Mouse (Mus musculus): Measurements from ENCODE around the gene Prlh. TPM values are rescaled to one million over a fixed set of nuclear protein-coding genes. Genes with fewer than 3 reads are reported as not detected.

The Prlh gene
- polyA plus RNA-seq, 1 experiment from 2014 or later, result not detected

DNA sequence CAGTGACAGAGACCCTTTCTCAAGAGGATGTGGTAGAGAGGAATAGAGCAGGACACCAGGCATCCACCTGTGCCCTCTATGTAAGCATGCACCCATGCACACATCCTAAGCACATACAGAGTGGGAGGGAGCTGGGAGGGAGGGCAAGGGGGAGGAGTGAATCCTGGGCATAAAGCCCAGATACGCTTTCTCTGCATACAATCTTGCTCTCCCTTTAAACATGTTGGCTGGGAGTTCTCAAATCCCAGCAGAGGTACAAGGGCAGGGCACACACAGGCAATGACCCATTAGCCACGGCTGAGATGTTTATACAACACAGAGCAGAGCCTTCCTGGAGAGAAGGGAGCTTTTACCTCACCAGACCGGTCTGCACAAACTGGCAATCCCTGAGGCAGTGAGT is 10.1 kb downstream of the Prlh start:
- Histone ChIP-seq H3K4me1 (ENCODE audit: control insufficient read depth, insufficient read depth, low read length) (peaks cover 16% of the 10 kb centered on the region), H3K9me3 (ENCODE audit: control insufficient read depth, low read depth, low read length) (no peaks in the 10 kb centered on the region), H3K4me2 (replicated peaks; ENCODE audit: low read depth, low read length) (no peak overlapping the region), H3K9ac (replicated peaks; ENCODE audit: low read depth, low read length) (no peak overlapping the region), H3K4me3 (ENCODE audit: low read depth, low read length) (no peak overlapping the region), H3K27ac (ENCODE audit: low read length) (no peak overlapping the region), H3K27me3 (ENCODE audit: control insufficient read depth, insufficient read depth, low read length) (no peaks in the 10 kb centered on the region), H3K36me3 (ENCODE audit: control insufficient read depth, insufficient read depth, low read length) (no peaks in the 10 kb centered on the region)
- ATAC-seq (ENCODE audit: insufficient number of reproducible peaks, insufficient read depth, low FRiP score, low read depth), result peak; percentile 77
- WGBS, result 3% methylated on average over 3 of the region's 3 CpGs

- Histone ChIP-seq H3K27ac (ENCODE audit: low read length) (no peak overlapping the region), H3K36me3 (ENCODE audit: control insufficient read depth, insufficient read depth, low read length) (no peaks in the 10 kb centered on the region), H3K9ac (replicated peaks; ENCODE audit: low read depth, low read length) (no peak overlapping the region), H3K27me3 (ENCODE audit: control insufficient read depth, insufficient read depth, low read length) (no peaks in the 10 kb centered on the region), H3K9me3 (ENCODE audit: control insufficient read depth, low read depth, low read length) (no peaks in the 10 kb centered on the region), H3K4me1 (ENCODE audit: control insufficient read depth, insufficient read depth, low read length) (peaks cover 14% of the 10 kb centered on the region), H3K4me3 (ENCODE audit: low read depth, low read length) (no peak overlapping the region), H3K4me2 (replicated peaks; ENCODE audit: low read depth, low read length) (no peak overlapping the region)
- WGBS, result 63% methylated on average over 7 of the region's 7 CpGs
- no peak for ATAC-seq (ENCODE audit: insufficient number of reproducible peaks, insufficient read depth, low FRiP score, low read depth)
Observed at GRCm38 (mm10) chr1:90967583-90967982, 14.7 kb downstream of the Prlh start.

DNA sequence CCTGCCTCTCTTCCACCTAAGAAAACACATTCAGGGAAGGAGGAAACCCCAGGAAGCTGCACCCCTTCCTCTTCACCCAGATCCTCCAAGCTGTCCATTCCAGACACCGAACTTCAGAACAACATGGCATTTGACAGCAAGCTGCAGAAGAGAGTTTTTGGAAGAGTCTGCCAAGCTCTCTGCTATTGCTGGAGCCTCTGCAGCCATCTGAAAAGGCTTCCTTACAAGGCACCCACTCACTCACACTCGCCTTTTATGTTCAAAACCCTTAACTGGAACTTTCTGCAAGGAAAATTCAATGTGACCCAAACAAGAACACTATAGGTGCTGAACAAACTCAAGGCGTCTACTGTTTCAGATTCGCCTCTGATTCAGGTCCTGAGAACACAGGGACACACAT is 15.7 kb downstream of the Prlh start:
- H3K4me1 ChIP-seq (ENCODE audit: control insufficient read depth, insufficient read depth, low read length), result peaks cover 14% of the 10 kb centered on the region; the same call in 1 of the 2 replicates
- no peak overlapping the region for H3K27ac ChIP-seq (ENCODE audit: low read length)
- peak overlapping the region; percentile 22; the same call in 1 of the 2 replicates for H3K4me2 ChIP-seq (replicated peaks; ENCODE audit: low read depth, low read length)
- H3K9me3 ChIP-seq (ENCODE audit: control insufficient read depth, low read depth, low read length), result no peaks in the 10 kb centered on the region
- no peak overlapping the region for H3K9ac ChIP-seq (replicated peaks; ENCODE audit: low read depth, low read length)
- H3K27me3 ChIP-seq (ENCODE audit: control insufficient read depth, insufficient read depth, low read length), result no peaks in the 10 kb centered on the region
- 77% methylated on average over 4 of the region's 4 CpGs for WGBS
- no peak overlapping the region for H3K4me3 ChIP-seq (ENCODE audit: low read depth, low read length)
- H3K36me3 ChIP-seq (ENCODE audit: control insufficient read depth, insufficient read depth, low read length), result no peaks in the 10 kb centered on the region
- ATAC-seq (ENCODE audit: insufficient number of reproducible peaks, insufficient read depth, low FRiP score, low read depth), result no peak

GRCm38 (mm10) chr1:90969347-90969784 is 16.5 kb downstream of the Prlh start, which contains the start of gene Rab17:
TSS of gene Rab17 (minus strand) at chr1:90969661.
- ATAC-seq (ENCODE audit: insufficient number of reproducible peaks, insufficient read depth, low FRiP score, low read depth), result peak; percentile 53
- H3K36me3 ChIP-seq (ENCODE audit: control insufficient read depth, insufficient read depth, low read length), result no peaks in the 10 kb centered on the region
- no peaks in the 10 kb centered on the region for H3K9me3 ChIP-seq (ENCODE audit: control insufficient read depth, low read depth, low read length)
- H3K27me3 ChIP-seq (ENCODE audit: control insufficient read depth, insufficient read depth, low read length), result no peaks in the 10 kb centered on the region
- peak within 1 kb of the TSS; percentile 22 for H3K4me2 ChIP-seq (replicated peaks; ENCODE audit: low read depth, low read length)
- H3K9ac ChIP-seq (replicated peaks; ENCODE audit: low read depth, low read length), result no peak within 1 kb of the TSS
- WGBS, result 14% methylated on average over 9 of the region's 9 CpGs
- H3K4me3 ChIP-seq (ENCODE audit: low read depth, low read length), result peak within 1 kb of the TSS; percentile 1; the same call in 1 of the 2 replicates
- no peak within 1 kb of the TSS for H3K27ac ChIP-seq (ENCODE audit: low read length)
- H3K4me1 ChIP-seq (ENCODE audit: control insufficient read depth, insufficient read depth, low read length), result peaks cover 11% of the 10 kb centered on the region; the same call in 1 of the 2 replicates

GRCm38 (mm10) chr1:90969881-90970390 is 17.0 kb downstream of the Prlh start:
- 66% methylated on average over 10 of the region's 10 CpGs for WGBS
- Histone ChIP-seq H3K9ac (replicated peaks; ENCODE audit: low read depth, low read length) (no peak overlapping the region), H3K9me3 (ENCODE audit: control insufficient read depth, low read depth, low read length) (no peaks in the 10 kb centered on the region), H3K4me1 (ENCODE audit: control insufficient read depth, insufficient read depth, low read length) (peaks cover 11% of the 10 kb centered on the region; the same call in 1 of the 2 replicates), H3K36me3 (ENCODE audit: control insufficient read depth, insufficient read depth, low read length) (no peaks in the 10 kb centered on the region), H3K27me3 (ENCODE audit: control insufficient read depth, insufficient read depth, low read length) (no peaks in the 10 kb centered on the region), H3K4me2 (replicated peaks; ENCODE audit: low read depth, low read length) (no peak overlapping the region), H3K4me3 (ENCODE audit: low read depth, low read length) (no peak overlapping the region), H3K27ac (ENCODE audit: low read length) (no peak overlapping the region)
- peak; percentile 19; the same call in 1 of the 2 replicates for ATAC-seq (ENCODE audit: insufficient number of reproducible peaks, insufficient read depth, low FRiP score, low read depth)

GRCm38 (mm10) chr1:90972911-90973573 is 20.1 kb downstream of the Prlh start:
- peak; percentile 66; the same call in 1 of the 2 replicates for ATAC-seq (ENCODE audit: insufficient number of reproducible peaks, insufficient read depth, low FRiP score, low read depth)
- Histone ChIP-seq H3K9ac (replicated peaks; ENCODE audit: low read depth, low read length) (0 out of 2 replicates have a peak overlapping the region, but pooled peaks have one; percentile 7), H3K4me2 (replicated peaks; ENCODE audit: low read depth, low read length) (no peak overlapping the region), H3K4me3 (ENCODE audit: low read depth, low read length) (no peak overlapping the region), H3K4me1 (ENCODE audit: control insufficient read depth, insufficient read depth, low read length) (peaks cover 11% of the 10 kb centered on the region; the same call in 1 of the 2 replicates), H3K27ac (ENCODE audit: low read length) (no peak overlapping the region), H3K36me3 (ENCODE audit: control insufficient read depth, insufficient read depth, low read length) (no peaks in the 10 kb centered on the region), H3K9me3 (ENCODE audit: control insufficient read depth, low read depth, low read length) (no peaks in the 10 kb centered on the region), H3K27me3 (ENCODE audit: control insufficient read depth, insufficient read depth, low read length) (no peaks in the 10 kb centered on the region)
- 18% methylated on average over 9 of the region's 9 CpGs for WGBS

DNA sequence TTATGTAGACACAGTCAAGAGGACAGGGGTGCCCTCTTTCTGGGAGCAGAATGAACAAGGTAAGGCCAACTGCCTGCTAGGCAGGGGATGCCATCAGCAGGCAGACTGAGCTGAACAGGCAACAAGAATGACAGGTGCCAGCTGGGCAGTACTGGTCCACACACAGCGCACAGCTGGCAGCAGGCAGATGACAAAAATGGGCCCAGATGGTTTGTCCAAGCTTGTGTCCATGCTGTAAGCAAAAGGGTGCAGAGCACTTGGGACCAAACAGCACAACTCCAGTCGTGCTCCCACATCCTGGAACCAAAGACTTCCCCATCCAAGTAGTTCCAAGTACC is 20.6 kb downstream of the Prlh start:
- ATAC-seq (ENCODE audit: insufficient number of reproducible peaks, insufficient read depth, low FRiP score, low read depth), result peak; percentile 33; the same call in 1 of the 2 replicates
- H3K4me1 ChIP-seq (ENCODE audit: control insufficient read depth, insufficient read depth, low read length), result peaks cover 11% of the 10 kb centered on the region; the same call in 1 of the 2 replicates
- WGBS, result 74% methylated on average over 2 of the region's 2 CpGs
- H3K9me3 ChIP-seq (ENCODE audit: control insufficient read depth, low read depth, low read length), result no peaks in the 10 kb centered on the region
- H3K4me2 ChIP-seq (replicated peaks; ENCODE audit: low read depth, low read length), result no peak overlapping the region
- no peak overlapping the region for H3K4me3 ChIP-seq (ENCODE audit: low read depth, low read length)
- H3K9ac ChIP-seq (replicated peaks; ENCODE audit: low read depth, low read length), result 0 out of 2 replicates have a peak overlapping the region, but pooled peaks have one; percentile 7
- no peaks in the 10 kb centered on the region for H3K27me3 ChIP-seq (ENCODE audit: control insufficient read depth, insufficient read depth, low read length)
- no peak overlapping the region; the same call in 1 of the 2 replicates for H3K27ac ChIP-seq (ENCODE audit: low read length)
- no peaks in the 10 kb centered on the region for H3K36me3 ChIP-seq (ENCODE audit: control insufficient read depth, insufficient read depth, low read length)

DNA sequence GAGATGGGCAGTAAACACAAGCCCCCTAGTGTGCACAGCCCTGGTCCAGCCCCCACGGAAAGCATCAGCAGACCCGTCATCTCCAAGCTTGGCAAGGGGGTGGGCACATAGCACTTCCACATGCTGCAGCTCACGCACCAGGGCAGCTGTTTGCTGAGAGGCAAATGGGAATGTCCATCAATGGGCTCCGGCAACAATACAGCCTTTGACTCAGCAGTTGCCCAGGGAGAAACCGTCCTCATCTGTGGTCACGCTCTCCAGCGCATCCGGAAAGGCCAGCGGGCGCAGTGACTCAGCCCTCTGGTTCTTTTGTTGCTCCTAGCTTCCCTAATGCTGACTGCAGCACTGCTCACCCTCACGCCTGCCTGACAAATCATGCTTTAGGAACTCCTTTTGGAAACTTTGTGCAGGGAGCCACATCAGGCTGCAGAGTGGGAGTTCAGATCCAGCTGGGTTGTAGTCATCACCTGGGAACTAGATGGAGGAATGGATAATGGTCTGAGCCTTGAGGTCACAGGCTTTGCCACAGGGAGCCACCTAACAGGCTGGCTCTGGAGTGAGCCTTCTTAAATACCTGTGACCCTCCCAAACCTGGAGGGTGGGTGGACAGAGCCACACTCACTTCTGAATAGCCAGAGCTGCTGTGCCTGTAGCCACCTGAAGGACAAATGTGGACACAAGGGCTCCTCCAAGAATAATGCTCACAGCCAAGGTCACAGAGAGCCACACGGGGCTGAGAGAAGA is 22.2 kb downstream of the Prlh start:
- no peaks in the 10 kb centered on the region for H3K36me3 ChIP-seq (ENCODE audit: control insufficient read depth, insufficient read depth, low read length)
- H3K4me3 ChIP-seq (ENCODE audit: low read depth, low read length), result no peak overlapping the region
- no peak overlapping the region for H3K4me2 ChIP-seq (replicated peaks; ENCODE audit: low read depth, low read length)
- H3K27ac ChIP-seq (ENCODE audit: low read length), result no peak overlapping the region
- H3K27me3 ChIP-seq (ENCODE audit: control insufficient read depth, insufficient read depth, low read length), result no peaks in the 10 kb centered on the region
- ATAC-seq (ENCODE audit: insufficient number of reproducible peaks, insufficient read depth, low FRiP score, low read depth), result no peak
- 42% methylated on average over 12 of the region's 12 CpGs for WGBS
- H3K4me1 ChIP-seq (ENCODE audit: control insufficient read depth, insufficient read depth, low read length), result peaks cover 11% of the 10 kb centered on the region; the same call in 1 of the 2 replicates
- H3K9ac ChIP-seq (replicated peaks; ENCODE audit: low read depth, low read length), result no peak overlapping the region
- no peaks in the 10 kb centered on the region for H3K9me3 ChIP-seq (ENCODE audit: control insufficient read depth, low read depth, low read length)
